In the genomic region with DNA sequence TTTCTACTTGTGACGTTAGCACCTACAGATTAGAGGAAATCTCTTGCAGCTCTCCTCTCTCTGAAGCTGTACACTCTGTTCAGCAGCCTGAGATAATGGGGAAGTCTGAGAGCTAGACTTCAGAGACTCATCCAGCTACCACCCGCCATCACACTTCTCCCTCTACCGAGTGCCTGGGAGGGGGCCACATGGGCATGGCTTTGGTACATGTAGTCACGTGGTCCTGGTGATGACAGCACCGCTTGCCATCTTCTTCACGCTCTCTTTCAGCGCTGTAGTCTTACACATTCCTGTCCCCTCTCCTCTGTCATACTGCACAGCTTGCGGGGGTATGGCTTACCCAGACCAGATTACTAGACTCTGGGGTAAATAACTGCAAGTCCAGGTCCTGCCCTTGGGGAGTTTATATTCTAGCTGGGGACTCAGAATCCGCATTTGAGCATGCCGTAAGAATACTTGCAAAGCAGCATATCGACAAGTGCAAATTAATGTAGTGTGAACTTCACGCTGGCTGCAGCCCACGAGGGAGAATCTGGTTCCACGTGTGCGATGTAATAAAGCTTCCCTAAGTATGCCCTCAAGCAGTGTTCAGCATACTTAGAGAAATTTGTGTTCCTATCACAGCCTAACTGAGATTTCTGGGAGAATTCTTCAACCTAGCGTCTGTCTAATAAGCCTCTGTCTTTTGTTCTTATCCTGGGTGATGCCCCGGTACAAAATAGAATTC, we compare ENCODE assay signal across 12 mouse cellular contexts.
DNase-seq lines count a peak whose midpoint lies in the region; ATAC-seq lines count a peak whose summit lies in the region.
"Had no signal": no experiment of that assay in that cellular context is flagged by ENCODE, and none has a peak within 500 bp of the region (broad histone marks: within the 10 kb centered on the region; RNA-seq: fewer than 3 reads in every experiment).

No protein-coding gene starts in this region.

- peak; percentile 87 for DNase-seq in heart, embryonic 10.5 days (ENCODE audit: low spot score)
- no peak for DNase-seq in heart, adult 9 months (ENCODE audit: low spot score in 2 of 2)
- no peak for DNase-seq in neural tube, embryonic 10.5 days (ENCODE audit: extremely low spot score, low spot score)
- DNase-seq in telencephalon, adult 2 months (ENCODE audit: low read depth, low spot score), result peak; percentile 59
- no peak for DNase-seq in ovary, adult 18-20 months (ENCODE audit: low spot score)
- no peak for DNase-seq in gastrocnemius, postnatal 36 days
- DNase-seq: adrenal gland, postnatal 25 days; cerebellum, postnatal 10 days; kidney, postnatal 14 days; lung, postnatal 4 days had no signal

- H3K9ac ChIP-seq in neural tube, embryonic 12.5 days, result no peak overlapping the region
- H3K9ac ChIP-seq in hindbrain, embryonic 16.5 days (ENCODE audit: low read depth, low read length), result no peak overlapping the region

- no peaks in the 10 kb centered on the region for H3K36me3 ChIP-seq in heart, embryonic 10.5 days
- H3K36me3 ChIP-seq in neural tube, embryonic 12.5 days, result no peaks in the 10 kb centered on the region
- H3K36me3 ChIP-seq in hindbrain, embryonic 16.5 days (ENCODE audit: control insufficient read depth, insufficient read depth, low read length), result no peaks in the 10 kb centered on the region

- H3K4me3 ChIP-seq in heart, embryonic 10.5 days, result no peak overlapping the region
- H3K4me3 ChIP-seq in neural tube, embryonic 12.5 days, result no peak overlapping the region
- H3K4me3 ChIP-seq in hindbrain, embryonic 16.5 days (ENCODE audit: low read length), result no peak overlapping the region

- intact Hi-C loops in gastrocnemius, postnatal 36 days (cut with DNase I), result no loop called here

- no peaks in the 10 kb centered on the region for H3K27me3 ChIP-seq in heart, embryonic 10.5 days (ENCODE audit: insufficient read depth, poor library complexity, severe bottlenecking)
- H3K27me3 ChIP-seq in neural tube, embryonic 12.5 days (replicated peaks), result no peaks in the 10 kb centered on the region
- H3K27me3 ChIP-seq in hindbrain, embryonic 16.5 days (replicated peaks; ENCODE audit: control insufficient read depth, insufficient read depth, low read length), result no peaks in the 10 kb centered on the region

- H3K4me2 ChIP-seq in neural tube, embryonic 12.5 days (replicated peaks), result no peak overlapping the region
- 0 out of 2 replicates have a peak overlapping the region, but pooled peaks have one; percentile 2 for H3K4me2 ChIP-seq in hindbrain, embryonic 16.5 days (ENCODE audit: low read length)

- 0 out of 2 replicates have a peak overlapping the region, but pooled peaks have one; percentile 29 for H3K27ac ChIP-seq in heart, embryonic 10.5 days
- no peak overlapping the region for H3K27ac ChIP-seq in neural tube, embryonic 12.5 days
- H3K27ac ChIP-seq in hindbrain, embryonic 16.5 days (ENCODE audit: low read depth, low read length), result no peak overlapping the region

- 0 out of 2 replicates have a peak, but pooled peaks have one; percentile 33 for ATAC-seq in neural tube, embryonic 12.5 days (ENCODE audit: low FRiP score, low read depth)
- ATAC-seq in hindbrain, embryonic 16.5 days, result peak; percentile 61

- WGBS in heart, embryonic 10.5 days, result 66% methylated on average over 17 of the region's 17 CpGs
- WGBS in neural tube, embryonic 12.5 days, result 71% methylated on average over 17 of the region's 17 CpGs
- WGBS in hindbrain, embryonic 16.5 days, result 55% methylated on average over 17 of the region's 17 CpGs

- H3K4me1 ChIP-seq in heart, embryonic 10.5 days, result peaks cover 16% of the 10 kb centered on the region; the same call in 1 of the 2 replicates
- H3K4me1 ChIP-seq in neural tube, embryonic 12.5 days, result peaks cover 9% of the 10 kb centered on the region
- 0 out of 2 replicates have a peak, but pooled peaks cover 2% of the 10 kb centered on the region for H3K4me1 ChIP-seq in hindbrain, embryonic 16.5 days (ENCODE audit: control insufficient read depth, insufficient read depth, low read depth, low read length)

- no peaks in the 10 kb centered on the region for H3K9me3 ChIP-seq in heart, embryonic 10.5 days
- H3K9me3 ChIP-seq in neural tube, embryonic 12.5 days, result no peaks in the 10 kb centered on the region
- H3K9me3 ChIP-seq in hindbrain, embryonic 16.5 days (ENCODE audit: control insufficient read depth, low read length), result no peaks in the 10 kb centered on the region

Comparison
In these comparisons a context has a peak if more than half of its experiments do, and no peak if none do; other contexts are left out.
1. DNase-seq: peak in heart, embryonic 10.5 days (single experiment) and telencephalon, adult 2 months (single experiment); none in heart, adult 9 months (0 of 2), neural tube, embryonic 10.5 days (single experiment), ovary, adult 18-20 months (single experiment) and gastrocnemius, postnatal 36 days (0 of 2).